Mouse (Mus musculus) left cerebral cortex, adult 9 months (tissue): ENCODE measurements at regions not wholly inside any gene's neighbourhood (a gene's known extent, or its start where the extent isn't known, plus 50 kb on each side); places are given as distances from the start of the nearest gene placed in this dataset.

Experiments
- DNase-seq, 2 experiments: peaks; one replicate each; pipeline ENCODE4 v3.0.0; 2022; ENCODE audit warnings: low spot score in 2 of 2

- DNase-seq, result no peak
Measured at GRCm38 (mm10) chr13:39351606-39352005, 390.9 kb upstream of the Slc35b3 start.

- DNase-seq, result peak in 1 of 2 experiments; percentile 26
Measured at GRCm38 (mm10) chr13:39350668-39351067, 390.0 kb upstream of the Slc35b3 start.

GRCm38 (mm10) chr13:39347761-39348160 is 387.1 kb upstream of the Slc35b3 start:
- peak in 1 of 2 experiments; percentile 8 for DNase-seq

- no peak for DNase-seq
Measured at GRCm38 (mm10) chr13:39334874-39335273, 374.2 kb upstream of the Slc35b3 start.

- no peak for DNase-seq
Measured at GRCm38 (mm10) chr13:39329794-39330193, 369.1 kb upstream of the Slc35b3 start.

- no peak for DNase-seq
Measured at GRCm38 (mm10) chr13:39326176-39326575, 365.5 kb upstream of the Slc35b3 start.

- DNase-seq, result no peak
Measured at GRCm38 (mm10) chr13:39321111-39321510, 360.4 kb upstream of the Slc35b3 start.

- DNase-seq, result no peak
Measured at GRCm38 (mm10) chr13:39309758-39310157, 349.1 kb upstream of the Slc35b3 start.

GRCm38 (mm10) chr13:39307845-39308244 is 347.2 kb upstream of the Slc35b3 start:
- no peak for DNase-seq

GRCm38 (mm10) chr13:39306851-39307250 is 346.2 kb upstream of the Slc35b3 start:
- DNase-seq, result no peak

- no peak for DNase-seq
Measured at GRCm38 (mm10) chr13:39297129-39297528, 336.5 kb upstream of the Slc35b3 start.

GRCm38 (mm10) chr13:39290216-39290960 is 329.7 kb upstream of the Slc35b3 start:
- DNase-seq, result no peak

- no peak for DNase-seq
Measured at GRCm38 (mm10) chr13:39282272-39282671, 321.6 kb upstream of the Slc35b3 start.

GRCm38 (mm10) chr13:39278101-39278500 is 317.4 kb upstream of the Slc35b3 start:
- no peak for DNase-seq

- no peak for DNase-seq
Measured at GRCm38 (mm10) chr13:39266024-39266423, 305.3 kb upstream of the Slc35b3 start.

GRCm38 (mm10) chr13:39256708-39257107 is 296.0 kb upstream of the Slc35b3 start:
- DNase-seq, result no peak

- no peak for DNase-seq
Measured at GRCm38 (mm10) chr13:39255338-39255737, 294.7 kb upstream of the Slc35b3 start.

GRCm38 (mm10) chr13:39252591-39252990 is 291.9 kb upstream of the Slc35b3 start:
- DNase-seq, result no peak

GRCm38 (mm10) chr13:39250096-39250495 is 289.4 kb upstream of the Slc35b3 start:
- DNase-seq, result no peak

- DNase-seq, result no peak
Measured at GRCm38 (mm10) chr13:39226829-39227228, 266.2 kb upstream of the Slc35b3 start.

- DNase-seq, result no peak
Measured at GRCm38 (mm10) chr13:39225651-39226050, 265.0 kb upstream of the Slc35b3 start.

GRCm38 (mm10) chr13:39211076-39211475 is 250.4 kb upstream of the Slc35b3 start:
- no peak for DNase-seq

GRCm38 (mm10) chr13:39183715-39184179 is 223.1 kb upstream of the Slc35b3 start:
- peak in 1 of 2 experiments; percentile 11 for DNase-seq

GRCm38 (mm10) chr13:39161980-39162379 is 201.3 kb upstream of the Slc35b3 start:
- no peak for DNase-seq
